Mouse (Mus musculus) kidney, adult 9 months (tissue): Measurements from ENCODE around the gene Rbm38.

Experiments used
- DNase-seq: peaks from one replicate; pipeline ENCODE4 v3.0.0; 2022

Rbm38 gene

DNA sequence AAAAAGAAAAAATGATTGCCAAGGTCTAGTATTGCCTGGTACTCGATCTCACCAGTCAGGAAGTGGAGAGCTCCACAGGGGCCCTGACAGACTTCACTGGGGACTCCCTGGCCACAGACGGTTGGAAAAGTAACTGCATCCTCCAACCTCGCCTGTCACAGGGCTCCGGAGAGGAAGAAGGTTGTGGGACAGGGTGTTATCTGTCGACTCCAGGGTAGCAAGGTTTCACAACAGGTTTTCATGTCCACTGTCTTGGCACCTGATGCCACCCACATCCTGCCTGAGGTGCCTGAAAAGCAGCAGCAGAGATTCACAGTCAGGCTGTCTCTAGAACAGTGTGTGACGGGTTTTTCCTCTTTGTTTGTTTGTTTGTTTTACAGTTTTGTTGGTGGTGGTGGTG is 2.4 kb upstream of the Rbm38 start:
- no peak for DNase-seq

DNA sequence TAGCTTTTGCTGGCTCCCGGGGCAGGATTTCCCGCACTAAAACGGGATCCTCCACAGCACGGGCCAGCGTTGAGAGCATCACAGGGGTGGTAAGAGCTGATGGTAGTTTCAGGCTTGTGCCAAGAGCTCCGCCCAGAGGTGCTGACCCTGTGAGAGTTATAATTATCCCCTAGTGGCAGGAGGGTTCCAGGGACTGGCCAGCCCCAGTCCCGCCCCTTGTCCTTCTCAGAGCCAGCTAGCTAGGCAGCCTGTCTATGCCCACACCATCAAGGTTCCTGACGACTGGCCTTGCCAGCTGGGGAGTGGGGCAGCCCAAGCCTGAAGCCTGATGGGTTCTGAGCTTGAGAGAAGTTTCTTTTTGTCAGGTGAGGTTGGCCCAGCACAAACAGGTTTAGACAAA is 1.7 kb upstream of the Rbm38 start:
- peak; percentile 64 for DNase-seq

DNA sequence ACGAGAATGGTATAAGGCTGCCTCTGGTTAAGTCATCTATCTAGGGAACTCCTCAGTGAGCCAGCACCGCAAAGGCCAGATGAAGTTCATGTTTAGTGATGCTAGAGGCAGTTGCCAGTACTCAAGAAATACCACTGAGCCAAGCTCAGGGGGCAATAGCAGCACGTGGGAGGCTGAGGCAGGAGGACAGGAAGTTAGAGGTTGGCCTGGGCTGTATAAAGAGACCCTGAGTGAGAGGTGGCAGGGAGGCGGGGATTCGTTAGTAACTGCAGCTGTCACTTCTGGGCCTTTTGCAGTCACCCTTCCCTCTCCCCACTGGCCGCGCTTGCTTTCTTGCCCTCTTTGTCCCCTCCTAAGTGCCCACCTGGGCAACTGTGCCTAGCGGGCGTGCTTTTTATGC is 976 bp upstream of the Rbm38 start:
- DNase-seq: no peak

DNA sequence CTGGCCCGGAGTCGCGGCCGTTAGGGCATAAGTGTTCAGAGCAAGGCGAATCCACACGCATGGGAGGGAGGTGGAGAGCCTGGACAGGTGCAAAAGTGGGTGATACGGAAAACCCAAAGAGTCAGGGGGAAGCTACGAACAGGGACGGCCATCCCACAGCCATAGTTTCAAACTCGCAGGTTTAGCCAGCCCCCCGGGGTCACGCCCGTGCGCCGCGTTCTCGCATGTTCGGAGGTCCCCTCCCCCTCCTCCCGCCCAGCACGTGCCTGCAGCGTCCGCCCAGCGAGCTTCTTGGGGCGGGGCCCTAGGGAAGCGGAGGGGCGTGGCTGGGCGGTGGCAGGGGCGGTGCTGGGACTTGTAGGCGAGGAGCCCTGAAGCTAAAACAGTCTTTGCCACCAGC is 508 bp upstream of the Rbm38 start:
- DNase-seq: peak; percentile 93

- DNase-seq: peak; percentile 93
Measured at GRCm38 (mm10) chr2:173021633-173022055, 1.3 kb downstream of the Rbm38 start.

DNA sequence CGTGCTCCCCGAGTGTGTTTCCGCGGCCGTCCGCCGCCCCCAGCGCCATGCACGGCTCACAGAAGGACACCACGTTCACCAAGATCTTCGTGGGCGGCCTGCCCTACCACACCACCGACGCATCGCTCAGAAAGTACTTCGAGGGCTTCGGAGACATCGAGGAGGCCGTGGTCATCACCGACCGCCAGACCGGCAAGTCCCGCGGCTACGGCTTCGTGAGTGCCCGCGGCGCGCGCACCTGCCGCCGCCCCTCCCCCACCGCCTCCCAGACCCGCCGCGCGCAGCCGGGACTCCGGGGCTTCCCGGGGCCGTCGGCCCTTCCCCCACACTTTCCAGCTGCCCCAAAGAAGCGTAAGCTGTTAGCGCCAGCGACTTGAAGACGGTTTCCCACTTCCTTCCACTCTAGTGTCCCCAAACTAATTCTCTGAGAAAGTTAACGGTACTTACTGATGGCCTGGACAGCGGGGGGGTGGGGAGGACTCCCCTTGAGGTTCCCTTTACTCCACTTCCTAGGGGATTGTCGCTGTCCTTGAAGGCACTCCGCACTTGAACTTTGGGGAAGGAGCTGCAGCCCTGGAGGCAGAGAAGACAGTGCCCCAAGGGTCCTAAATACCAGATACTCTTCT is 1.9 kb downstream of the Rbm38 start:
- DNase-seq: no peak

DNA sequence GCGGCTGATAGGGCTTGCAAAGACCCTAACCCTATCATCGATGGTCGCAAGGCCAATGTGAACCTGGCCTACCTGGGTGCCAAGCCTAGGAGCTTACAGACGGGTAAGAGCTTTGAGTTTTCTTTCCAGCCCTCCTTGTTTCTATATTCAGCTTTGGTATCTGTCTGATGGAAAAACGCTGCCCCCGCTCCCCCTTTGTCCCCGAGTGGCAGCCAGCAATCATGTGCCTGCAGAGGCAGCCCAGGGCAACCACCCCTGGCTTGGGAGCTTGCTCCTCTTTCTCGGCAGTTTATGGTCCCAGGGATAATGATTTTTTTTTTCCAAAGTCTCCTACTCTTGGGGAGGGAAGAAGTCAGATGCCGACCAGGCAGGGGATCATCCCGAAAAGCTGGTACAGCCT is 2.5 kb downstream of the Rbm38 start:
- DNase-seq: no peak

DNA sequence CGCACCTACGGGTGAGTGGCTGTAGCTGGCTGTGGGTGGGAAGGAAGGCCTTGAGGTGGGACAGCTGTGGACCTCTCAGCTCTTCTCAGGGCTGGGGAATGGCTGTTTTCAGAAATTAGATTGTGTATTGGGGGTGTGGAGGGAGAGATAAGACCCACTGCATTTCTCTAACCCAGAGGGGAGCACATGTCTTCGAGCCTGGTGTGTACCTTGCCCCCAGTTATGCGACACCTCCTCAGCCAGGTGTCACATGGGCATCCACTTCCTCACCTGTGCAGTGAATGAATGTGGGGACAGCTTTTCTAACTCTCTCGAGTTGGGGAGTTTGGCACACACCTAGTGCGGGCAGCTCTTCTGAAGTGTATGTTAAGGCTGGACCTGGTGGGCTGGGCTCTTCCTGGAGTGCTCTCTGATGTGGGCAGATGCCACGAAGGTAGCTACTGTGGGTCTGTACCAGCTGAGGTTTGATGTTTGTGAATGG is 3.1 kb downstream of the Rbm38 start:
- DNase-seq: no peak

- no peak for DNase-seq
Measured at GRCm38 (mm10) chr2:173023966-173024365, 3.7 kb downstream of the Rbm38 start.

- no peak for DNase-seq
Measured at GRCm38 (mm10) chr2:173024392-173024791, 4.1 kb downstream of the Rbm38 start.

DNA sequence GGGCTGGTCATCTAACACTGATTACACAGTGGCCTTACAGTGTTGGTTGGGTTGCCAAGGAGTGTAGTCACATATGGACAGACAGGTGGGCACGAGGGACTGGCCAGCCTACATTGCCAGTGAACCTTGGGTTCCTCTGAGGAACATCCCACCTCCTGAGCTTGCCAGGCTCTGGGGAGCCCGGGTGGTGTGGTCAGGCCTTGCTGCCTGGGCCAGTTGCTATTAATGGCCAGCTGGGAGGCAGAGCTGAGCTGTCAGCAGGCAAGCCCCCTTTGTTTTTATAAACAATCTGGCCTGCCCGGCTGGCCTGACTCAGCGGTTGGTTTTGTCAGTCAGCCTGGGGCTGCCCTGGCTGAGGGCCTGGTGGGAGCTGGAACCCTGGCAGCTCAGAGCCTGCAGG is 4.6 kb downstream of the Rbm38 start:
- DNase-seq: no peak

- no peak for DNase-seq
Measured at GRCm38 (mm10) chr2:173026286-173026685, 6.0 kb downstream of the Rbm38 start.

GRCm38 (mm10) chr2:173026688-173027131 is 6.4 kb downstream of the Rbm38 start:
- DNase-seq: no peak

DNA sequence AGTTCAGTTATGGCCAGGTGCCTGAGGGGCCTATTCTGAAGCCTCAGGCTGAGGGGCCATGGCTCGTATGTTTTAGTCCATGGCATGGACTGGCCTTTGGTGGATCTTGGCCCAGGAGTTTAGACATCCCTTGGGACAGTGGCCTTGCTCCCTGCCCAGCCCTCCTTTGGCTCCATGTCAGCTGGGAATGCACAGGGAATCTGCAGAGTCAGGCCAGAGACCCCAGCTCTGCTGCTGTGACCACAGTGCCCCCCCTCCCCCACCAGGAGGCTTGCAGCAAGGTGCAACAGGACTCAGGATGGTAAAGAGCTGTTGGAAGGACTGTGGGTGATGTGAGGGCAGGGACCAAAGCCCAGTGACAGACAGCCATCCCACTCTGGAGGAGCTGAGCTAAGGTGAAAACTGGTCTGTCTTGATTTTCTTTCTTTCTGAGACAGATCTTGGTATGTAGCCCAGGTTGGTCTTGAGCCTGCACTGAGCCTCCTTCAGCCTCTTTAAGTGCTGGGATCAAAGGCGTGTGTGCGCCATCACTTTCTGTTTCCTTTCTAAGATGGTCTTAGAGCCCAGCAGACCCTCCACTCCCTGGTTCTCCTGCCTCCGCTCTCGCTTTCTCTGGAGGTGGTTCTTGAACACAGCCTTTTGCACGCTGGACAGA is 7.0 kb downstream of the Rbm38 start:
- DNase-seq: no peak

DNA sequence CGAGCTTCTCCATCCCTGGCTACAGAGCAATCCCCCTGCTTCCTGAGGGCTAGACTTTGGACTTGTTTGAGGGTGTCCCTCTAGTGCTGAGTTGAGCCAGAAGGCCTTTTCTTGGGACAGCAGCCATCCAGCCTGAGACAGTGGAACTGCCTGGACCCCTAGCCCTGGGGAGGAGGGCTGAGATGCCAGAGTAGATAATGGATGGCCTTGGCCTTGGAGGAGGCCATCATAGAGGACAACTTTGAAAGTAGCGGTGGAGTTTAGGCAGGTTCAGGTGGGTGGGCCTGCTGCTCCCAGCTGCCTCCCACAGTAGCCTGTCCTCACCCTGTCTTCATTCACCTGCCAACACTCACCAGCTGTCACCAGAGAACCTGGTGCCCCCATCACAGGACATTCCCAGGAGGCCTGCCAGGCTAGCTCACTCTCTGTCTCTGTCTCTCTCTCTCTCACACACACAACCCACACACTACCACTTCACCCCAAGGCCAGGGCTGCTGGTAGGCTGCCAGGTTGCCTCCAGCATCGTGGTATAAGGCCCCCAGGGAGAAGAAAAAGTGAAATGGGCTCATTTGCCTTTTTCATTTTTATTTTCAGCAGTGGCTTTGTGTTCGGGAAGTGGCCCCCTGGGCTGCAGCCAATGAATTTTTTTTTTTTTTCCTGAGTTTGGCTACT is 7.7 kb downstream of the Rbm38 start:
- DNase-seq: no peak

DNA sequence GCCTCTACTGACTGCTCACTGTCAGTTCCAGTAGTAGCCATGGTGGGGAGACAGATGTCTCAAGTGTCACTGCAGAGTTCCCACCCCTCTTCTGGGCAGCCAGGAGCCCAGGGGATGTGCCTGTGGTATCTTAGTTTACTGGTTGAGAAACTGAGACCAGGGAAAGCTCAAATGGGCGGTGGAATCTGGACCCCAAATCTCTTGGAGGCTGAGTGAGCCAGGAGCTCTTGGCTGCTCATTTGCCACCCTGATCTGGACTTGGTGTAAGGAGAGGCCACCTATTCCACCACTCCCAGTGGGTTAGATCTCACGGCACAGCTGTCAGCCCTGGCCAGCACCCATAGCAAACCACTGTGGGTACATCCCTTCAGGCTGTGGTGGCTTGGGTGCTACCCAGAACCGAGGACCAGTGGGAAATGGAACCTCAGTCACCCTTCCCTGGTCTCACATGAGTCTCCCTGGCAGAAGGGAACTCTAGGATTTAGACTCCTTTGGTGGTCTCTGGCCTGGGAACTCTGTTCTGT is 8.3 kb downstream of the Rbm38 start:
- no peak for DNase-seq

- DNase-seq: no peak
Measured at GRCm38 (mm10) chr2:173030591-173031338, 10.5 kb downstream of the Rbm38 start.

GRCm38 (mm10) chr2:173033531-173033930 is 13.2 kb downstream of the Rbm38 start:
- DNase-seq: no peak

DNA sequence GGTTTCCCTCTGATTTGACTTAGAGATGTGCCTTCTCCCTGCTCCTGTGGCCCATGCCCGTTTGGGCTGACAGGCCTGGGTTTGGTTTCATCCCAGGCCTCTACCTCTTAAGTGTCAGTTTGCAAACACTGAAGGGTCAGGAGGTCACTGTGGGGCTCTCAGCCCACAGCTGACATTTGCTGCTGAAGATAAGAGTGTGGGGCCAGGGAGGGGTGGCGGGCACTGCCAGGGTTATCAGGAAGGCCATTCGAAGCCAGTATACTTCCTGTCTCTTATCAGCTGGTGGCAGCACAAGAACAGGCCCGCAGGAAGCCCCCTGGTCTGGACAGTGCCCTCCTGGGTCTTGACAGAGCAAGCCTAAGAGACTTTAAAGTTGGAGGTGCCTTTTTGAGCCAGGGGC is 14.7 kb downstream of the Rbm38 start:
- no peak for DNase-seq

GRCm38 (mm10) chr2:173035653-173036052 is 15.4 kb downstream of the Rbm38 start:
- no peak for DNase-seq

GRCm38 (mm10) chr2:173036055-173036454 is 15.8 kb downstream of the Rbm38 start:
- DNase-seq: no peak

DNA sequence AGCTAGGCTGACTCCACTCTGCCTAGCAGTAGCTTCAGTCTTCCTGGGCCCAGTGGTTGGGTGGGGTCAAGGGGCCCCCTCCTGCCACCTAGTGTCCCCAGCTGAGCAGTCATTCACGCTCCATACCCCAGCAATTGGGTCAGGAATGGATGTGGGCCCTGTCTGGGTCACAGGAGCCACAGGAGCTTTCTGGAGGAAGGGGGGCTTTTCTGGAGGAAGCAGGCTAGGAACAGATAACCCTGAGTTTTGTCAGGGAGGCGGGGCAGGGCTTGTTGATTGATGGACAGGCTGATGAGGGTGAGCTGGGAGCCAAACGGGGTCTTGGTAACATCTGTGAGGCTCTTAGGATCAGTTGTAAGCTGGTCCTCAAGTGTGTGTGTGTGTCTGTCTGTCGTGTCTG is 16.3 kb downstream of the Rbm38 start:
- no peak for DNase-seq

DNA sequence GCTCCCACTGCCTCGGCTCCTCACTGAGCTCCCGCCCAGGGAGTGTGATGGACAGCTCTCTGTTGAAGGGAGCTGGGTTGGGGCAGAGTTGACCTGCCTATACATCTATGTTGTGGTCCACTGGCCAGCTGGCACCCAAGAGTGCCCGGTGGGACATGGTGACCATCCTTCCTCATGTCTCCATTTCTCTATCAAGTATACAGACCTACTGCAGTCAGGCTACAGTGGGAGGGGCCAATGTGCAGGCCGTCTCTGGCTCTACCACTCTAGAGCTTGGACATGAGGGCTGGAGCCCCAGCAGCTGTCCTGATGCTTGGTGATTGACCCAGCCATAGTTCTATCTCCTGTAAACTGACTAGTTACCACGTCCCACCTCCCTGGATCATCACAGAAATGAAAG is 17.0 kb downstream of the Rbm38 start:
- no peak for DNase-seq
